Mouse (Mus musculus): Measurements from ENCODE around the gene Zfp276.
"Not testable (repeated sequence)": the region's sequence is repeated elsewhere in the genome, so short reads cannot be mapped to it uniquely, and the experiment has no call there.

Gene Zfp276

GRCm38 (mm10) chr8:123254099-123254885 is at the start of gene Zfp276, which contains the start of gene Vps9d1:
Zfp276 (plus strand) TSS chr8:123254195.
Vps9d1 (minus strand) TSS chr8:123254348.
- peak; percentile 74 to 77 for DNase-seq (ENCODE audit: low spot score in 2 of 2)

GRCm38 (mm10) chr8:123211876-123212275 is 42.1 kb upstream of the Zfp276 start:
- DNase-seq (ENCODE audit: low spot score in 2 of 2) = no peak

DNA sequence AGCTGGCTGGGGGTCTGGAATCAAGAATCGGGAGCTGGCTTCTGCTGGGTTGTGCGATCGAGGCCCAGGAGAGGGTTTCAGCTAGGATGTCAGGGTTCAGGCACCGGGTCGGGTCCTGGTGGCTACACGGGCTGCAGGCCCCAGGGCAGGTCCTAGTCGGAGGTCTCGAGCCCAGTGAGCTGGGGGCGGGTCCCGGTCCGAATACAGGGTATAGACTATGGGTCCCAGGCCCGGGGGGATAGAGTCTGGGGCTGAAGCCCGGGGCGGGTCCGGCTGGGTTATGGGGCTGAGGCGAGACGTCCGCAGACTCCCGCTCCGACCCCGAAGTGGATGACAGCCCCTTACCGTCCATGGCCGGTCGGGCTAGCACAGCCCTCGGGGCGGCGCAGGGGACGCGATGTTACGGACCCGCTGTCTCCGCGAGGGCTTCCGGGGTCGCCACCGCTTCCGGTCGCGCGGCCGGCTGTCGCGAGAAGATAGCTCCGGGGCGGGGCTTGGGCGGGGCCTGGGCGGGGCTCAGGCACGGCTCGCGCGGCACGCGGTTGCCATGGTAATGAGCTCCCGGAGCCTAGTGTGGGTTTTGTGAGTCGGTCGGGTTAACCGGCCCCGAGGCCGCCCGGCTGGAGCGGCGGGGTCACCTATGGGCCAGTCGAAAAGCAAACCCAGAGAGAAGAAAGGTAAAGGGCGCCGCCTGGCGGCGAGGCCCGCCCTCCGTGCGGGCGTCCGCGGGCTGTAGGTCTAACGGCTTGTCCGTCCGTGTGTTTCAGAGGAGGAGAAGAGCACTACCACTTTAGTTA is 41.5 kb upstream of the Zfp276 start, which contains the start of the genes Chmp1a and Spata33:
Gene Chmp1a, minus strand, starts transcription at position 443 of the 797 bp plus-strand sequence.
Gene Spata33, plus strand, starts transcription at position 512 of the 797 bp plus-strand sequence.
- peak; percentile 81 to 89 for DNase-seq (ENCODE audit: low spot score in 2 of 2)

GRCm38 (mm10) chr8:123213118-123213772 is 40.8 kb upstream of the Zfp276 start:
- DNase-seq (ENCODE audit: low spot score in 2 of 2) = no peak

- no peak for DNase-seq (ENCODE audit: low spot score in 2 of 2)
Measured at GRCm38 (mm10) chr8:123215430-123215829, 38.6 kb upstream of the Zfp276 start.

DNA sequence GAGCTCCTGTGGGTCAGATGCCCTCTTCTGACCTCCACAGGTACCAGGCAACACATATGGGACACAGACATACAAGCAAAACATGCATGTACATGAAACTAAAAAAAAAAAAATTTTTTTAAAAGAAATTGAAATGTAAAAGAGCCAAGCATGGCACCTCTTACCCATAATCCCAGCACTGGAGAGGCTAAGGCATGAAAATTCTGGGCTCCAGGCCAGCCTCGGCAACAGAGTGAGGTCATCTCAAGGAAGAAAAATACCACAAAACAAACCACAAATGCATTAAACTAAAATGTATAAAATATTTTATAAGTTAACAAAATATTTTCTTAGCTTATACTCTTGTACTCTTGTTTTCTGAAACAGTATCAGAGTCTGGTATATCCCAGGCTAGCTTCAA is 33.1 kb upstream of the Zfp276 start:
- no peak for DNase-seq (ENCODE audit: low spot score in 2 of 2)

DNA sequence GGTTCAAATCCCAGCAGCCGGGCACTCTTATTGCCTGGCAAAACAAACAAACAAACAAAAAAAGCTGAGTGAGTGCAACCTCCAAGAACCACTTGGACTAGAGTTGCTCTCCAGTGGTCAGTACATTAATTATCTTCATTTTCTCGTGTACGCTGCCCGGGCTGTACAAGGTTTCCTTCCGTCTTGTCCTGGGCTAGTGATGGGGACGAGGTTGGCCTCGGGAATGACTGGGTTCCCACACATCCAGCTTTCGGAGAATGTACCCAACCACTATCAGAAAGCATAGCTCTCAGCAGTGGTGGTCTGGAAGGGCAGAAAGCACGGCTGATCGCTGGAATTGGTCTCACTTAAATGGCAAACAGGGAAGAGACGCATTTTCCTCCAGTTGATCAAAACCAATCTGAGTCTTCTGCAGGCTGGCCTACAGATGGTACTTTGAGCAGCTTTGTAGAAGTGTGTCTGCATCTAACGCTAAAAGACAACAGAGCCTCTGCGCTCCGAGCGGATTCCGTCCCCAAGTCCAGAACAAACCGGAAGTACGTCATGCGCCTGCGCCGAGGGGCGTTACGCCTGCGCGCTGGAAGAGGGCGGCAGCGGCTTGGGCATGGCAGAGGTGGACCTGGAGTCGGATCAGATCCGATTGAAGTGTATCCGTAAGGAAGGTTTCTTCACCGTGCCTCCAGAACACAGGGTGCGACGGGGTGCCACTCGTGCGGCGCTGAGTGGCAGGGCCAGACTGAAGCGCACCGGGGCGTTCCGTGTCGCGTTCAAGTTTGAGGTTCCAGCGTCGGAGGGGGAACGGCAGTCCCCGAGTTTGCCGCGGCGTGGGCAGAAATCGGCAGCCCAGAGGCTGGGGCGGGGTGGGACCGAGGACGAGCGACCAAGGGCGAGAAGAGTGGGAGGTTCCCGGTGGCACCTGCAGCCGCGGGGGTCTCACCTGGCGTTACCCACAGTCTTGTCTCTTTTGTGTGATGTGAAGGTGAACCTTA is 29.4 kb upstream of the Zfp276 start, which contains the start of gene Cdk10:
Gene Cdk10, plus strand, starts transcription at position 565 of the 989 bp plus-strand sequence.
- peak; percentile 96 to 97 for DNase-seq (ENCODE audit: low spot score in 2 of 2)

DNA sequence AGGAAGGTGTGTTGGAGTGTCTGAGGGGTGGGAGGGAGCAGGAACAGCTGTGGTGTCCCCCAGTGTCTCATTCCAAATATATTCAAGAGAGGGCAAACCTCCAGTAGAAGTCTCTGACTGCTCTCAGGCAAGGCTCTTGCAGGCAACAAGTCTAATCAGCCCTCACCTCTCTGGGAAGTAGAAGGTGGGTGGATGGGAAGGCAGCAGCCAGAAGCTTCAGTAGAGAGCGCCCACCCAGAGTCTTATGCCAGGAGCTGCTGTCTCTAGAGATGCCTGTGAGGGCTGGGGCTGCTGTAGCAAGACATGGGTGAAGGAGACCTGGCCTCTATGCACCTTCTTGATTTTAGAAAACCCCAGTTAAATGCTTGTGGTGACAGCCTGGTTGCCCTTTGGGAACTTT is 25.6 kb upstream of the Zfp276 start:
- peak in 1 of 2 experiments; percentile 47 for DNase-seq (ENCODE audit: low spot score in 2 of 2)

GRCm38 (mm10) chr8:123230326-123230725 is 23.7 kb upstream of the Zfp276 start:
- DNase-seq (ENCODE audit: low spot score in 2 of 2) = not testable (repeated sequence)

GRCm38 (mm10) chr8:123231742-123232141 is 22.3 kb upstream of the Zfp276 start:
- peak in 1 of 2 experiments; percentile 40 for DNase-seq (ENCODE audit: low spot score in 2 of 2)

DNA sequence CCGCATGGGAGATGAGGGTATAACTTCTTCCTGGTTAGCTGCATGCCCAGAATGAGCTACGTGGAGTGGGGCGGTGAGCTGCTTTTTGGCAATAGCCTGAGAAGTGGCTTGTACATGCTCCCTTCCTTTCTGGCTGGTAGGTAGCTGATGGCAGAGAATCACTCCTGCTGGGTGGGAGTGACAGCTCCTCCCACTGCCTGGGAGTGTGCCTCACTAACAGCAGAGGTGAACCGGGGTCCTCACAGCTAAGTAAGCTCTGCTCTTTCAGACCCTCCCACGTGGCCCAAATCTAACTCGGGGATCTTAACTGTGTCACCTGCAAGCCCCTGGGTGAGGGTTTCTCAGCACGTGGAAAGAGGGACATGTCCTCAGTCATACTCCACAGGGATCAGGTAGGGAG is 21.4 kb upstream of the Zfp276 start:
- peak in 1 of 2 experiments; percentile 56 for DNase-seq (ENCODE audit: low spot score in 2 of 2)

DNA sequence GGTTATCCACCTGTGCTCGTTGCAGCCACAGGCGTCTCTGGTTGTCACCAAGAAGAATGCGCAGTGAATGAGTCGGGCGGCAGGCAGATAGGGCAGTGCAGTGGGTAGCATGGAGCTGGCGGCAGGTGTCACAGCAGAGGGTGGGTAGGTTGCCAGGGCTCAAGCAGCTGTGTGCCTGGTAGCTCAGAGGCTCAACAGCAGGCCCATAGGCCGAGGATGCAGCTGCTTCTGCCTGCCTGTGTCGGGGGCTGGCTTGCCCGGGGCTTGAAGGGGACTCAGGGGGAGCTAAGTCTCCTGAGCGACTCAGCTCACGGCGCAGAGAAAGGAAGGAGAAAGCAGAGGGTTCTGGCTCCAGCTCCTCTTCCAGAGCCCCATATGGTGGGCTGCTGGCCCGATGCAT is 20.7 kb upstream of the Zfp276 start:
- DNase-seq (ENCODE audit: low spot score in 2 of 2) = peak in 1 of 2 experiments; percentile 39

- peak in 1 of 2 experiments; percentile 26 for DNase-seq (ENCODE audit: low spot score in 2 of 2)
Measured at GRCm38 (mm10) chr8:123233760-123234159, 20.2 kb upstream of the Zfp276 start.

DNA sequence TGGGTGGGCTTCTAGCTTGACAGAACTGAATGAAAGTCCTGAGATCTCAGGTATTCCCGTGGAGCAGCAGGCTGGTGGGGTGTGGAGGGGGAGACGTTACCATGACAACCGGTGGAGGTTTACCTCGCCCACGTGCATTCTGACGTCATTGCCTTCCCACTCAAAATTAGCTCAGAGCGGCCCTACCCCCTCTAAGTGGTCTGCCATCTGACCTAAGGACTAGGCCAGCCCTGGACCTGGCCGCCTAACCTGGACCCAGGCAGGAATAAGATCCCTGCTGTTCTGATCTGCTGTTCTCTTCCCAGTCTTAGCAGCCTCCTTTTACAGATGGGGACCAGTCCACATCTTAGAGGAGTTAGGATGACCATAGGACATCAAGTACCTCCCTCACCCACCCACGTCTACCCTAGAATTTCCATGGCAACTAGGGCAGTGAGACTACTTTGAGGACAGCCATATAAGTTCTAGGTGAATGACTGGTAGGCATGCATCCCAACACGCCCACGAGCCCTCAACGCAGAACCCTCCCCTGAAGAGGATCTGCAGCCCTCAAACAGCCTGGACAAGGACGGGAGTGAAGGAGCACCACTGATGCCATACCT is 19.0 kb upstream of the Zfp276 start:
- peak; percentile 87 to 92 for DNase-seq (ENCODE audit: low spot score in 2 of 2)

GRCm38 (mm10) chr8:123235520-123236497 is 18.2 kb upstream of the Zfp276 start, which contains the start of gene Spata2l:
Spata2l (minus strand) TSS chr8:123236233.
- DNase-seq (ENCODE audit: low spot score in 2 of 2) = peak; percentile 86

- DNase-seq (ENCODE audit: low spot score in 2 of 2) = no peak
Measured at GRCm38 (mm10) chr8:123239398-123239797, 14.6 kb upstream of the Zfp276 start.

DNA sequence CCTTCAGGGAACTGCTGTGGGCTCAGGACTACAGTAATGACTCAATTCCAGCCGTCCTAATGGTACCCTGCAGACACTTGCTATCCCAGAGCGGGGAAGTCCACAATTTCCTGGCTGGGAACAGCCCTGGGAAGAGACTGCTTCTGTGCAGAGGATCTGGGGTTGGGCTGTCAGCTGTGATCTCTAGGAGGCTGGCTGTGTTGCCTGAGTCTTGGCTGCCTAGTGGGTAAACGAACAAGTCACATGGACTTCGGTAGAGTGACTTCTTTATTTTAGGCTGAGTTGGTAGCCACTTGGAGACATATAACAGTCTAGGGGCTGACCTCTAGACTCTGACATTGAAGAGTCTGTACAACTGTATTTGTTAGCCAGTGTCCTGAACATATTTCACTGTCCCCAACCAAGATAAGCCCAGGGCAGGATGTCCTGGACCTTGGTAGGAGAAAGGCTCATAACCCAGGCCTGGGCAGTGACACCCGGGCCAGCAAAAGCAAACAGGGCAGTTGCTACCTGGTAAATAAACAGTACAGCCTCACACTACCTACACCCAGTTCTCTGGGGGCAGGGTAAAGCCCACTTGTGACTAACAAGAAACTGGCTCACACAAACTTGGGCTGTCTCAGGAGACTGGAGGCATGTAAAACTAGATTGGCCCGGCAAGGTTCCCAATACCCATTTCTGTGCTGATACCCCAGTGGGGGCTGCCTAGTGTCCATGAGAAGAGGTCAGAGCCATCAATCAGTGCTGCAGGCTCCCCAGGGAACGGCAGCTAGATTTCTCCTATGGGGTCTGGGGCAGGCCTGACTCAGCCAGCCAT is 11.7 kb upstream of the Zfp276 start:
- no peak for DNase-seq (ENCODE audit: low spot score in 2 of 2)

DNA sequence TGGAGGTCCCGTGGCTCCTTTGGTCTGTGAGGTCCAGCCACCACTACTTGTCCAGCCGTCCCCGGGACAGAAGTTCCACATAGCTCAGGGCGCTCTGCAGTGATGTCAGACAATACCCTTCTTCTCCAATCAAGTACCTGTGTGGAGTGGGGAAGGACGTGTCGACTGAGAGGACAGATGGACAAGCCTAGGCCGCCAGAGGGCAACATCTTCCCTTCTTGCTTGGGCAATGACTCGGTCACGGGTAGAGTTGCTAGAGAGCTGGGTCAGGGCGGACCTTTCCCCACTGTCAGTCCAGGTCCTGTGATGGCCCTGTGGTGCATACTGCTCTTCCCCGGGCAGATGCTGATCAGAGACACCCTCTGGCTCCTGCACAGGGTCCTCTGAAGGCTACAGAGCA is 10.9 kb upstream of the Zfp276 start:
- no peak for DNase-seq (ENCODE audit: low spot score in 2 of 2)

Data from right cerebral cortex, adult 2 months (tissue).